Mouse (Mus musculus) hindbrain, embryonic 10.5 days (tissue): Measurements from ENCODE around the gene Pms2. TPM values are rescaled to one million over a fixed set of nuclear protein-coding genes. Genes with fewer than 3 reads are reported as not detected.

Experiments used
- DNase-seq: peaks from one replicate; pipeline ENCODE4 v3.0.0-alpha.2; 2017; ENCODE audit warnings: low spot score
- H3K27ac ChIP-seq: fragments of 300-500 bp; sonication (generic); 2 replicates; pipeline ENCODE4 v1.5.1; 2016; ENCODE audit warnings: mild to moderate bottlenecking, moderate library complexity
- H3K27me3 ChIP-seq: fragments of 300-500 bp; sonication (generic); 2 replicates; pipeline ENCODE4 v1.6.1; 2016; ENCODE audit warnings: mild to moderate bottlenecking; ENCODE audit not compliant: poor library complexity, insufficient read depth, severe bottlenecking
- H3K36me3 ChIP-seq: fragments of 300-500 bp; sonication (generic); 2 replicates; pipeline ENCODE4 v1.6.1; 2016; ENCODE audit warnings: mild to moderate bottlenecking, moderate library complexity
- H3K4me1 ChIP-seq: fragments of 300-500 bp; sonication (generic); replicated peaks from 2 replicates; pipeline ENCODE4 v1.6.1; 2016; ENCODE audit warnings: mild to moderate bottlenecking
- H3K4me3 ChIP-seq: fragments of 300-500 bp; sonication (generic); 2 replicates; pipeline ENCODE4 v1.5.1; 2016; ENCODE audit warnings: mild to moderate bottlenecking, moderate library complexity
- H3K9me3 ChIP-seq: fragments of 300-500 bp; sonication (generic); 2 replicates; pipeline ENCODE4 v1.6.1; 2016; ENCODE audit warnings: mild to moderate bottlenecking, moderate library complexity
- WGBS: fragments of 180-500 bp; shearing (Covaris S2); methylation state at CpG from one replicate; pipeline ENCODE4 v1.1.7; 2016; 5-methylcytosine and 5-hydroxymethylcytosine counted together
- polyA plus RNA-seq: library from polyadenylated mRNA; unstranded; fragments of >200 nt; fragmentation: Nextera tagmentation; extraction: Ambion mirVana; gene quantifications from 2 replicates; pipeline ENCODE4 v1.2.1, GENCODE M21; 2016

Pms2 gene
- polyA plus RNA-seq, 1 experiment from 2014 or later, result 30.7 TPM

GRCm38 (mm10) chr5:143916221-143916620, 6.5 kb downstream of the Pms2 start:
- Histone ChIP-seq H3K4me3 (no peak overlapping the region), H3K36me3 (peaks cover 79% of the 10 kb centered on the region), H3K4me1 (no peaks in the 10 kb centered on the region), H3K9me3 (no peaks in the 10 kb centered on the region), H3K27me3 (no peaks in the 10 kb centered on the region), H3K27ac (no peak overlapping the region)
- WGBS, result 92% methylated on average over 9 of the region's 9 CpGs
- DNase-seq, result no peak

- peaks cover 91% of the 10 kb centered on the region for H3K36me3 ChIP-seq
- 59% methylated on average over 5 of the region's 5 CpGs for WGBS
Observed at GRCm38 (mm10) chr5:143917418-143917817, 7.7 kb downstream of the Pms2 start.

GRCm38 (mm10) chr5:143918120-143918519, 8.4 kb downstream of the Pms2 start:
- Histone ChIP-seq H3K9me3 (no peaks in the 10 kb centered on the region), H3K36me3 (peaks cover 96% of the 10 kb centered on the region), H3K4me1 (no peaks in the 10 kb centered on the region), H3K27me3 (no peaks in the 10 kb centered on the region), H3K4me3 (no peak overlapping the region), H3K27ac (no peak overlapping the region)
- DNase-seq, result no peak
- WGBS, result 92% methylated on average over 3 of the region's 3 CpGs

More at GRCm38 (mm10) chr5:143917418-143917817, 7.7 kb downstream of the Pms2 start:
- Histone ChIP-seq H3K27me3 (no peaks in the 10 kb centered on the region), H3K4me3 (no peak overlapping the region), H3K9me3 (no peaks in the 10 kb centered on the region), H3K27ac (no peak overlapping the region), H3K4me1 (no peaks in the 10 kb centered on the region)
- peak; percentile 22 for DNase-seq

DNA sequence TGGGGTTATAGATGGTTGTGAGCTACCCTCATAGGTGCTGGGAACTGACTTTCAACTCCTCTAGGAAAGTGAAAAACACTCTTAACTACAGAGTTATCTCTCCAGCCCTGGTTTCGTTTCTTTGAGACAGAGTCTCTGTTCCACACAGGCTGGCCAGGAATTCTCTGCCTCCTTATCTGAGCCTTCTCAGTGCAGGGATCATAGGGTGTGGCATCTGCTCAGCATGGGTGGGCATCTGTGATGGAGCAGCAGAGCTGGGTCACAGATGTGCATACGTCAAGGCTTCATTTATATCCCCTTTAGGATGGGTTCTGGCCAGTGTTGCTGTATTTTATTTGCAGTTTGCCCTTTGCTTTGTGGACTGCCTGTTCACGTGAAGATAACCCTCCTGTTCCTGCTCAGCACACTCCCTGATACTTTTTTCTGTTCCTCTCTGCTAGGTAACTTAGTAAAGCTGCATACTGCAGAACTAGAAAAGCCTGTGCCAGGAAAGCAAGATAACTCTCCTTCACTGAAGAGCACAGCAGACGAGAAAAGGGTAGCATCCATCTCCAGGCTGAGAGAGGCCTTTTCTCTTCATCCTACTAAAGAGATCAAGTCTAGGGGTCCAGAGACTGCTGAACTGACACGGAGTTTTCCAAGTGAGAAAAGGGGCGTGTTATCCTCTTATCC, 15.2 kb downstream of the Pms2 start:
- Histone ChIP-seq H3K4me3 (no peak overlapping the region), H3K9me3 (no peaks in the 10 kb centered on the region), H3K4me1 (no peaks in the 10 kb centered on the region), H3K36me3 (peaks cover 99% of the 10 kb centered on the region), H3K27me3 (no peaks in the 10 kb centered on the region), H3K27ac (no peak overlapping the region)
- 90% methylated on average over 6 of the region's 6 CpGs for WGBS
- no peak for DNase-seq

DNA sequence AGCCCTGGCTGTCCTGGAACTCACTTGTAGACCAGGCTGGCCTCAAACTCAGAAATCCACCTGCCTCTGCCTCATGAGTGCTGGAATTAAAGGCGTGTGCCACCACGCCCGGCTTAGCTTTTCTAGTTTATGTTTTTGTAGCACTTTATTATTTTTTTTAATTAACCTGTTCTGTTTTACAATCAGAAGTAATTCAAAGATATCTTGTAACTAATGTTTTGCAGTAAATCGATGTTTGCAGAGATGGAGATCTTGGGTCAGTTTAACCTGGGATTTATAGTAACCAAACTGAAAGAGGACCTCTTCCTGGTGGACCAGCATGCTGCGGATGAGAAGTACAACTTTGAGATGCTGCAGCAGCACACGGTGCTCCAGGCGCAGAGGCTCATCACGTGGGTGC, 18.1 kb downstream of the Pms2 start, which contains the start of gene Gm42421:
TSS of gene Gm42421 (plus strand) at position 301 of the 400 bp plus-strand sequence.
- H3K36me3 ChIP-seq, result peaks cover 94% of the 10 kb centered on the region
- H3K4me3 ChIP-seq, result no peak within 1 kb of the TSS
- WGBS, result 95% methylated on average over 8 of the region's 8 CpGs
- DNase-seq, result no peak
- H3K27ac ChIP-seq, result no peak within 1 kb of the TSS
- no peaks in the 10 kb centered on the region for H3K27me3 ChIP-seq
- peaks cover 7% of the 10 kb centered on the region for H3K4me1 ChIP-seq
- no peaks in the 10 kb centered on the region for H3K9me3 ChIP-seq

- no peaks in the 10 kb centered on the region for H3K27me3 ChIP-seq
- H3K4me1 ChIP-seq, result peaks cover 11% of the 10 kb centered on the region
- H3K27ac ChIP-seq, result no peak overlapping the region
- H3K9me3 ChIP-seq, result no peaks in the 10 kb centered on the region
- WGBS, result 91% methylated on average over 4 of the region's 4 CpGs
- no peak overlapping the region for H3K4me3 ChIP-seq
- H3K36me3 ChIP-seq, result peaks cover 83% of the 10 kb centered on the region
- DNase-seq, result no peak
Observed at GRCm38 (mm10) chr5:143929291-143929690, 19.5 kb downstream of the Pms2 start.

DNA sequence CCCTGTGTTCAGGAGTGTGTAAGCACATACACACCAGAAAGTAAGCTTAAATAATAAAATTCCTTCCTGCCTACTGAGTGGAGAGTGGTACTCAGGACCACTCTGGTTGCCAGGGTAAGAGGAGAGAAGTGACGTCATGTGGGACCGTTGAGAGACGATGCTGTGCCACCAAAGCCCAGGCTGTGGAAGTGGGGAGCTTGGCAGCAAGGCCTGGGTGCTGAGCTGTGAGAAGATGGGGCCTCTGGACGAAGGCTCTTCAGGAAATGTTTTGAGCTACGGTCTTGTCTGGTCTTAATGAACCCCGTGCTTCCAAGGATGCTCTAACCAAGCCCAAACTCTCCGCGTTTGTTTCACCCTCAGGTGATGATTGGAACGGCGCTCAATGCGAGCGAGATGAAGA, 20.9 kb downstream of the Pms2 start:
- H3K27ac ChIP-seq, result no peak overlapping the region
- no peaks in the 10 kb centered on the region for H3K27me3 ChIP-seq
- H3K9me3 ChIP-seq, result no peaks in the 10 kb centered on the region
- H3K36me3 ChIP-seq, result peaks cover 69% of the 10 kb centered on the region
- 94% methylated on average over 12 of the region's 12 CpGs for WGBS
- peaks cover 11% of the 10 kb centered on the region for H3K4me1 ChIP-seq
- no peak for DNase-seq
- no peak overlapping the region for H3K4me3 ChIP-seq

DNA sequence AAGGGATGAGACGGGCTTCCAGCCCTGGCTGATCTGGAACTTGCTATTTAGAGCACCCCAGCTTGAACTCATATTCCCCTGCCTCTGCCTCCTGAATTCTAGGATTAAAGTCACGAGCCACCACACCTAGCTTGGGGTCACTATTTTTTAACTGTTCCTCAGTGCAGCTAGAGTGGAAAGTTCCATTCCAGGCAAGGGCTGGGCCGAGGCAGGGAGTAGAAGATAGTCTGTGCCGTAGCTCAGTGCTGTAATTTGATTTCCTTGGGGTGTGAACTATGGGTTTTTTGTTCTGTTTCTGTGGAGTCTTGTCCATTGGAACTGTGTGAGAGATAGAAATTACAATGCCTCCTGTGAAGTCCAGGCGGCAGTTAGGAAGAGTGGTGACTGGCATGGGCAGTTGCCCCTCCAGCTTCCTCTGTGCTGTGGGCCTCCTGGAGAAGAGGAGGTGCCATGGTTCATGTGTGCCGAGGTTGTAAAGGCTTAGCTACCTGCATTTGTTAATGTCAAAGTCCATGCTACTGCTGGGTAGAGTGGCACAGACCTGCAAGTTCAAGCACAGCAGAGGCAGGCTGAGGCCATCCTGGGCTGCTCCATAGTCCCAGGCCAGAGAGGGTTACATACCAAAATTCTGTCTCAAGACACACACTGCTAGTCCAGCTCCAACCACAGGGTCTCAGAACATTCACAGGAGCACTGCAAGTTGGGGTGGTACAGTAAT, 22.3 kb downstream of the Pms2 start:
- 91% methylated on average over 6 of the region's 6 CpGs for WGBS
- H3K36me3 ChIP-seq, result peaks cover 55% of the 10 kb centered on the region

DNA sequence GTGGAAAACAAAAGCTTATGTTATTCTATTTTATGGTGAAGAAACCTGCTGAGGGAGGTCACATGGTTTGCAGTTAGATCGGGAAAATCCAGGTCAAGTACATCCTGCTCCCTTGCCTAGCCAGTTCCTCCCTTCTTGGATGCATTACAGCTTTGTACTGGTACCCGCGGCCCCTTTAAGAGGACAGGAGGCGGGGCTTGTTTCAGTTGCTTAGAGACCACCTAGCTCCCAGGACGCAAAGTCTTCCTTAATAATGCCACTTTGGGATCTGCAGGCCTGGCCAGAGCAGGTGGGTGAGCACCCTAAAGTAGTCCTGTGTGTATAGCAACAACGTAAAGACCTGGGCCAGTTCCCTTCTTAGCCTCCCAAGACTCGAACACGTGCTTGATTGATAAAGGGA, 23.1 kb downstream of the Pms2 start, which contains the start of gene Rsph10b:
TSS of gene Rsph10b (plus strand) at position 205 of the 400 bp plus-strand sequence.
- H3K4me3 ChIP-seq, result peak within 1 kb of the TSS; percentile 20; the same call in 1 of the 2 replicates
- peaks cover 11% of the 10 kb centered on the region for H3K4me1 ChIP-seq
- H3K27me3 ChIP-seq, result no peaks in the 10 kb centered on the region
- H3K36me3 ChIP-seq, result peaks cover 47% of the 10 kb centered on the region
- no peak within 1 kb of the TSS for H3K27ac ChIP-seq
- peak; percentile 8 for DNase-seq
- 18% methylated on average over 8 of the region's 8 CpGs for WGBS
- no peaks in the 10 kb centered on the region for H3K9me3 ChIP-seq

More for the DNA sequence above, 22.3 kb downstream of the Pms2 start:
- Histone ChIP-seq H3K4me3 (no peak overlapping the region), H3K4me1 (peaks cover 11% of the 10 kb centered on the region), H3K27ac (no peak overlapping the region), H3K9me3 (no peaks in the 10 kb centered on the region), H3K27me3 (no peaks in the 10 kb centered on the region)
- DNase-seq, result no peak

DNA sequence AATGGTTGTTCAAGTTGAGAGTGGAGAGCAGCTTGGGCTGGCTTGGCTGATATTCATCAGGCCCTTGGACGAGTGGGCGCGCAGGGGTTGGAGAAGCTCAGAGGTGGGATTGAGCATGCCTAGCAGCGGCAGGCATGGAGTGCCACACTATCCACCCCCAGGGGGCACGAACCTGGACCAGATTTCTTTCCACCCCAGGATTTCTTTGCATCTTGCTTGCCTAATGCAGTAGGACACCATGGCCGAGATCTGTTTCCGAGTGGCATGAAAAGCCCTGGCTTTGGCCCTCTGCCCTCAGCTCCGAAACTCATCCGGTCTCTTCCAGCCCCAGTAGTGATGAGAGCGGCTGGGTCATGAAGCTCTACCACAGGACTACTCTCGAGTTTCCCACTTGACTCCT, 23.6 kb downstream of the Pms2 start:
- no peaks in the 10 kb centered on the region for H3K9me3 ChIP-seq
- 88% methylated on average over 11 of the region's 11 CpGs for WGBS
- H3K36me3 ChIP-seq, result peaks cover 41% of the 10 kb centered on the region

DNA sequence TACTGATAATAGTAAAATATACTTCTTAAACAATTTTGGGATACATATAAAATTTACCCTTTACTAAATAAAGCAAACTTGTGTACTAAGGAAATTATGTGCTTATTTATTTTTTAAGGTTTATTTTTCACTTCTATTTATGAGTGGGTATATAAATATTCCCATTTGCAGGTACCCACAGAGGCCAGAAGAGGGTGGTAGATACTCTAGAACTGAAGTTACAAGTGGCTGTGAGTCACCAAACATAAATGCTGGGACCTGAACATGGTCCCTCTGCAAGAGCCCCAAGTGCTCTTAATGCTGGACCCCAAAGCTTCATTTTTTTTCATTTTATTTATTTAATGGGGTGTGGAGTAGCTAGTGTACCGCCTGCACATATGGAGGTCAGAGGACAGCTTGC, 24.1 kb downstream of the Pms2 start:
- H3K4me3 ChIP-seq, result no peak overlapping the region
- H3K36me3 ChIP-seq, result peaks cover 37% of the 10 kb centered on the region
- no peaks in the 10 kb centered on the region for H3K9me3 ChIP-seq
- peaks cover 11% of the 10 kb centered on the region for H3K4me1 ChIP-seq
- H3K27ac ChIP-seq, result no peak overlapping the region
- 88% methylated on average over 1 of the region's 1 CpGs for WGBS
- DNase-seq, result no peak
- no peaks in the 10 kb centered on the region for H3K27me3 ChIP-seq

More for the DNA sequence above, 23.6 kb downstream of the Pms2 start:
- Histone ChIP-seq H3K4me1 (peaks cover 11% of the 10 kb centered on the region), H3K4me3 (no peak overlapping the region), H3K27me3 (no peaks in the 10 kb centered on the region), H3K27ac (no peak overlapping the region)
- DNase-seq, result no peak

DNA sequence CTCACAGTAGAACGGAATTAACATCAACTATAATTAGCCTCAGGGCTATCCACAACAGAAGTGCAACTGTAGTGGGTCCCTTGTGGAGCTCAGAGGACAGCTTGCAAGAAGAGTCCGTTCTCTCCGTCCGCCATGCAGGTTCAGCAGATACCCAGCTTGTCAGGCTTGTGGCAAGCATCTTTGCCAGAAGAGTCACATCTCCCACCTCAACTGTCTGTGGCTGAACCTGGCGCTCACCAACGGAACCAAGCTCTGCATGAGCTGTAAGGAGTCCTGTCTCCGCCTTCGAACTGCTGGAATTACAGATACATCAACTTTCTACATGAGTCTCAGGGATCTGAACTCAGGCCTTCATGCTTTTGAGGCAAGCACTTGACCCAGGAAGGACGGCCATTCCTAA, 26.4 kb downstream of the Pms2 start:
- Histone ChIP-seq H3K27ac (no peak overlapping the region), H3K36me3 (peaks cover 14% of the 10 kb centered on the region), H3K27me3 (no peaks in the 10 kb centered on the region), H3K4me1 (peaks cover 11% of the 10 kb centered on the region), H3K9me3 (0 out of 2 replicates have a peak, but pooled peaks cover 5% of the 10 kb centered on the region), H3K4me3 (no peak overlapping the region)
- 90% methylated on average over 9 of the region's 9 CpGs for WGBS
- DNase-seq, result no peak

DNA sequence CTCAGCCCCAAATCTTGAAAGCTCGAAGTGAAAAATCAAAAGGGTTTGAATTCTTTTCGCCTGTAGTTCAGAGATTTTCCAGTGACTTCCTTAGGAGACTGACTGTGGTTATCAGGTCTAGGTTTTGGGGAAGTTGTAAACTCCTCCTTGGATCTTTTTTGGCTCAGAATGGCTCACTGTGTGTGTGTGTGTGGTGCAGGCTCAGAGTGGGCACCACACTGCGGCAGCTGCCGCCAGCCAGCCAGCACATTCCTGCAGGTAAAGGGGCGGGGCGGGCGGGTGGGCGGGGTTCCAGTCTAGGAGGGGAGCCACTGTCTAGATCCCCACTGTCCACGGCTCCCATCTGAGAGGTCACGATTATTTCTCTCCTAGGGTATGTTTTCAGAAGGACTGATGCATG, 31.8 kb downstream of the Pms2 start:
- no peaks in the 10 kb centered on the region for H3K36me3 ChIP-seq
- H3K27me3 ChIP-seq, result no peaks in the 10 kb centered on the region
- 21% methylated on average over 10 of the region's 10 CpGs for WGBS
- DNase-seq, result no peak
- H3K9me3 ChIP-seq, result 0 out of 2 replicates have a peak, but pooled peaks cover 5% of the 10 kb centered on the region
- peaks cover 3% of the 10 kb centered on the region; the same call in 1 of the 2 replicates for H3K4me1 ChIP-seq
- no peak overlapping the region for H3K27ac ChIP-seq
- H3K4me3 ChIP-seq, result no peak overlapping the region
